ENCODE assay signal across 9 mouse cellular contexts in genomic region chr1:135132893-135133369, GRCm38 (mm10). TPM values are rescaled to one million over a fixed set of nuclear protein-coding genes. Genes with fewer than 3 reads are reported as not detected.
DNase-seq lines count a peak whose midpoint lies in the region; ATAC-seq lines count a peak whose summit lies in the region.
"Had no signal": no experiment of that assay in that cellular context is flagged by ENCODE, and none has a peak within 500 bp of the region (broad histone marks: within the 10 kb centered on the region; RNA-seq: fewer than 3 reads in every experiment).

No protein-coding gene starts in this region.

- no peaks in the 10 kb centered on the region for H3K27me3 ChIP-seq in forebrain, embryonic 11.5 days (ENCODE audit: control insufficient read depth, insufficient read depth, low read length)
- no peaks in the 10 kb centered on the region for H3K27me3 ChIP-seq in forebrain, embryonic 15.5 days
- peaks cover 3% of the 10 kb centered on the region; the same call in 1 of the 2 replicates for H3K27me3 ChIP-seq in midbrain, embryonic 15.5 days (replicated peaks)

- H3K36me3 ChIP-seq in forebrain, embryonic 11.5 days (ENCODE audit: control insufficient read depth, insufficient read depth, low read length): no peaks in the 10 kb centered on the region
- H3K36me3 ChIP-seq in forebrain, embryonic 15.5 days: no peaks in the 10 kb centered on the region
- H3K36me3 ChIP-seq in midbrain, embryonic 15.5 days (replicated peaks): no peaks in the 10 kb centered on the region

- DNase-seq in forebrain, embryonic 11.5 days (ENCODE audit: low spot score): peak; percentile 44
- peak; percentile 58 for DNase-seq in B cell, adult 2 months
- DNase-seq in right cerebral cortex, postnatal 10 days (ENCODE audit: low spot score in 2 of 2): no peak
- DNase-seq in testis, postnatal 14 days (ENCODE audit: low spot score): no peak

- H3K9ac ChIP-seq in forebrain, embryonic 11.5 days (ENCODE audit: low read length): no peak overlapping the region
- no peak overlapping the region for H3K9ac ChIP-seq in forebrain, embryonic 15.5 days (replicated peaks)
- H3K9ac ChIP-seq in midbrain, embryonic 15.5 days: no peak overlapping the region

- no peak overlapping the region for H3K4me3 ChIP-seq in forebrain, embryonic 11.5 days (ENCODE audit: low read depth, low read length)
- no peak overlapping the region for H3K4me3 ChIP-seq in forebrain, embryonic 15.5 days
- H3K4me3 ChIP-seq in midbrain, embryonic 15.5 days: no peak overlapping the region

- no peaks in the 10 kb centered on the region for H3K9me3 ChIP-seq in forebrain, embryonic 11.5 days (ENCODE audit: control insufficient read depth, low read length)
- no peaks in the 10 kb centered on the region for H3K9me3 ChIP-seq in forebrain, embryonic 15.5 days
- no peaks in the 10 kb centered on the region for H3K9me3 ChIP-seq in midbrain, embryonic 15.5 days

- H3K4me2 ChIP-seq in forebrain, embryonic 11.5 days (ENCODE audit: low read depth, low read length, severe bottlenecking): no peak overlapping the region
- H3K4me2 ChIP-seq in forebrain, embryonic 15.5 days (replicated peaks): no peak overlapping the region
- H3K4me2 ChIP-seq in midbrain, embryonic 15.5 days: no peak overlapping the region

- ATAC-seq in forebrain, embryonic 11.5 days (replicated peaks; ENCODE audit: low FRiP score): no peak
- ATAC-seq in forebrain, embryonic 15.5 days (replicated peaks): no peak
- peak; percentile 38 for ATAC-seq in granulocyte monocyte progenitor cell, adult 5-6 weeks (replicated peaks; ENCODE audit: poor library complexity, severe bottlenecking)
- ATAC-seq in monocyte, adult 5-6 weeks (replicated peaks; ENCODE audit: insufficient number of reproducible peaks, low FRiP score, low TSS enrichment, poor library complexity, severe bottlenecking): 0 out of 2 replicates have a peak, but pooled peaks have one; percentile 2
- no peak for ATAC-seq in midbrain, embryonic 15.5 days (replicated peaks)

- H3K4me1 ChIP-seq in forebrain, embryonic 11.5 days (replicated peaks; ENCODE audit: control insufficient read depth, insufficient read depth, low read length): peaks cover 3% of the 10 kb centered on the region; the same call in 1 of the 2 replicates
- no peaks in the 10 kb centered on the region for H3K4me1 ChIP-seq in forebrain, embryonic 15.5 days
- no peaks in the 10 kb centered on the region for H3K4me1 ChIP-seq in midbrain, embryonic 15.5 days

- H3K27ac ChIP-seq in forebrain, embryonic 11.5 days (ENCODE audit: low read depth, low read length): no peak overlapping the region
- no peak overlapping the region for H3K27ac ChIP-seq in forebrain, embryonic 15.5 days (replicated peaks)
- H3K27ac ChIP-seq in midbrain, embryonic 15.5 days: no peak overlapping the region

- WGBS in forebrain, embryonic 11.5 days: 86% methylated on average over 9 of the region's 9 CpGs
- WGBS in forebrain, embryonic 15.5 days: 94% methylated on average over 9 of the region's 9 CpGs
- WGBS in midbrain, embryonic 15.5 days: 89% methylated on average over 9 of the region's 9 CpGs

RNA-seq across cellular contexts. Expression of gene Ptpn7, which starts 0.4 kb away (rescaled TPM):
- polyA plus RNA-seq in forebrain, embryonic 11.5 days (2014; fragmentation: Nextera tagmentation; extraction: Ambion mirVana): 1.8 TPM in 2 replicates
- 0.23 and 0.24 TPM in 2 replicates for polyA plus RNA-seq in forebrain, embryonic 15.5 days (2015; fragmentation: Nextera tagmentation; extraction: Ambion mirVana)
- 133 and 146 TPM in 2 replicates for total RNA-seq in granulocyte monocyte progenitor cell, adult 5-6 weeks (2014; fragmentation: Nextera tagmentation)
- total RNA-seq in granulocyte monocyte progenitor cell, adult 5-6 weeks (2017): 101 and 112 TPM in 2 replicates
- total RNA-seq in monocyte, adult 5-6 weeks (2017): 25.1 to 87.0 TPM (median 26.0 TPM) in 3 replicates
- polyA plus RNA-seq in midbrain, embryonic 15.5 days (2015; fragmentation: Nextera tagmentation; extraction: Ambion mirVana): 0.34 and 0.50 TPM in 2 replicates
- total RNA-seq: layer of hippocampus, adult 18-20 months had no signal

RNA-seq across cellular contexts. Expression of gene Arl8a, which starts 13.7 kb away (rescaled TPM):
- polyA plus RNA-seq in forebrain, embryonic 11.5 days (2014; fragmentation: Nextera tagmentation; extraction: Ambion mirVana): 67.9 and 73.5 TPM in 2 replicates
- 301 and 307 TPM in 2 replicates for polyA plus RNA-seq in forebrain, embryonic 15.5 days (2015; fragmentation: Nextera tagmentation; extraction: Ambion mirVana)
- 35.6 and 48.5 TPM in 2 replicates for total RNA-seq in granulocyte monocyte progenitor cell, adult 5-6 weeks (2014; fragmentation: Nextera tagmentation)
- 18.3 and 20.3 TPM in 2 replicates for total RNA-seq in granulocyte monocyte progenitor cell, adult 5-6 weeks (2017)
- total RNA-seq in monocyte, adult 5-6 weeks (2017): 52.6 to 85.7 TPM (median 55.1 TPM) in 3 replicates
- polyA plus RNA-seq in midbrain, embryonic 15.5 days (2015; fragmentation: Nextera tagmentation; extraction: Ambion mirVana): 401 and 406 TPM in 2 replicates

RNA-seq across cellular contexts. Expression of gene Lgr6, which starts 27.9 kb away (rescaled TPM):
- 0.17 and 0.32 TPM in 2 replicates for polyA plus RNA-seq in forebrain, embryonic 11.5 days (2014; fragmentation: Nextera tagmentation; extraction: Ambion mirVana)
- polyA plus RNA-seq in forebrain, embryonic 15.5 days (2015; fragmentation: Nextera tagmentation; extraction: Ambion mirVana): 0.41 and 0.61 TPM in 2 replicates
- total RNA-seq in granulocyte monocyte progenitor cell, adult 5-6 weeks (2014; fragmentation: Nextera tagmentation): not detected in 2 replicates
- total RNA-seq in granulocyte monocyte progenitor cell, adult 5-6 weeks (2017): 0.04 TPM in 1 of 2 replicates, not detected in the other
- total RNA-seq in monocyte, adult 5-6 weeks (2017): 0.10 to 0.32 TPM in 2 of 3 replicates, not detected in the other
- 0.77 and 1.0 TPM in 2 replicates for polyA plus RNA-seq in midbrain, embryonic 15.5 days (2015; fragmentation: Nextera tagmentation; extraction: Ambion mirVana)

RNA-seq across cellular contexts. Expression of gene Gpr37l1, which starts 34.5 kb away (rescaled TPM):
- polyA plus RNA-seq in forebrain, embryonic 11.5 days (2014; fragmentation: Nextera tagmentation; extraction: Ambion mirVana): not detected in 2 replicates
- polyA plus RNA-seq in forebrain, embryonic 15.5 days (2015; fragmentation: Nextera tagmentation; extraction: Ambion mirVana): 0.31 and 0.33 TPM in 2 replicates
- total RNA-seq in granulocyte monocyte progenitor cell, adult 5-6 weeks (2014; fragmentation: Nextera tagmentation): not detected in 2 replicates
- total RNA-seq in granulocyte monocyte progenitor cell, adult 5-6 weeks (2017): not detected in 2 replicates
- not detected in 3 replicates for total RNA-seq in monocyte, adult 5-6 weeks (2017)
- 0.87 and 1.2 TPM in 2 replicates for polyA plus RNA-seq in midbrain, embryonic 15.5 days (2015; fragmentation: Nextera tagmentation; extraction: Ambion mirVana)

Comparison
In these comparisons a context has a peak if more than half of its experiments do, and no peak if none do; other contexts are left out.
1. ATAC-seq: peak in granulocyte monocyte progenitor cell, adult 5-6 weeks (single experiment) and monocyte, adult 5-6 weeks (single experiment); none in forebrain, embryonic 11.5 days (single experiment), forebrain, embryonic 15.5 days (single experiment) and midbrain, embryonic 15.5 days (single experiment).
2. DNase-seq: peak in forebrain, embryonic 11.5 days (single experiment) and B cell, adult 2 months (2 of 2); none in right cerebral cortex, postnatal 10 days (0 of 2) and testis, postnatal 14 days (single experiment).